Mouse (Mus musculus): ENCODE measurements around the gene Efl1.

GRCm38 (mm10) chr7:82720906-82721305 lies 72.5 kb downstream of the Efl1 start:
- TF ChIP-seq POLR2A (IDR thresholded peaks at IDR 0.05; ENCODE audit: borderline replicate concordance, insufficient read depth, low read length): no peak
- no peak for TF ChIP-seq CTCF (IDR thresholded peaks at IDR 0.05; ENCODE audit: borderline replicate concordance, insufficient read depth, low read depth, low read length)
